Mouse (Mus musculus) limb, embryonic 12.5 days (tissue): Measurements from ENCODE around the gene Shc4. TPM values are rescaled to one million over a fixed set of nuclear protein-coding genes. Genes with fewer than 3 reads are reported as not detected.
A peak's percentile ranks its signal among the peaks of the same experiment; 100 is the strongest.

Experiments used
- ATAC-seq: fragments of 200-750 bp; cut with Nextera tagmentation; 2 replicates; pipeline ENCODE4 v1.8.0; 2017; ENCODE audit warnings: low read depth, moderate TSS enrichment; ENCODE audit not compliant: insufficient number of reproducible peaks, insufficient read depth, low FRiP score, low TSS enrichment
- H3K27ac ChIP-seq: fragments of 300-500 bp; sonication (generic); 2 replicates; pipeline ENCODE4 v1.5.1; 2016; ENCODE audit warnings: mild to moderate bottlenecking, moderate library complexity
- H3K27me3 ChIP-seq: fragments of 300-500 bp; sonication (generic); 2 replicates; pipeline ENCODE4 v1.6.1; 2016; ENCODE audit warnings: mild to moderate bottlenecking, moderate library complexity
- H3K36me3 ChIP-seq: fragments of 300-500 bp; sonication (generic); 2 replicates; pipeline ENCODE4 v1.6.1; 2016; ENCODE audit warnings: mild to moderate bottlenecking, moderate library complexity
- H3K4me1 ChIP-seq: fragments of 300-500 bp; sonication (generic); replicated peaks from 2 replicates; pipeline ENCODE4 v1.6.1; 2016
- H3K4me2 ChIP-seq: fragments of 300-500 bp; sonication (generic); 2 replicates; pipeline ENCODE4 v1.6.1; 2016; ENCODE audit warnings: mild to moderate bottlenecking, moderate library complexity
- H3K4me3 ChIP-seq: fragments of 300-500 bp; sonication (generic); replicated peaks from 2 replicates; pipeline ENCODE4 v1.5.1; 2016; ENCODE audit warnings: mild to moderate bottlenecking
- H3K9ac ChIP-seq: fragments of 300-500 bp; sonication (generic); replicated peaks from 2 replicates; pipeline ENCODE4 v1.6.1; 2016; ENCODE audit warnings: mild to moderate bottlenecking, moderate library complexity
- H3K9me3 ChIP-seq: fragments of 300-500 bp; sonication (generic); 2 replicates; pipeline ENCODE4 v1.6.1; 2016; ENCODE audit warnings: mild to moderate bottlenecking, moderate library complexity
- WGBS: fragments of 180-500 bp; shearing (Covaris S2); methylation state at CpG from one replicate; pipeline ENCODE4 v1.1.7; 2016; 5-methylcytosine and 5-hydroxymethylcytosine counted together
- polyA plus RNA-seq: library from polyadenylated mRNA; unstranded; fragments of >200 nt; fragmentation: Nextera tagmentation; extraction: Ambion mirVana; gene quantifications from 2 replicates; pipeline ENCODE4 v1.2.1, GENCODE M21; 2016

The Shc4 gene
- polyA plus RNA-seq, 1 experiment from 2014 or later: 1.1 TPM

GRCm38 (mm10) chr2:125662517-125662916 is 61.4 kb downstream of the Shc4 start:
- H3K4me1 ChIP-seq: peaks cover 10% of the 10 kb centered on the region
- no peak overlapping the region for H3K4me2 ChIP-seq
- H3K27me3 ChIP-seq: no peaks in the 10 kb centered on the region
- no peak overlapping the region for H3K9ac ChIP-seq
- H3K4me3 ChIP-seq: no peak overlapping the region
- no peak for ATAC-seq
- no peaks in the 10 kb centered on the region for H3K36me3 ChIP-seq
- H3K27ac ChIP-seq: no peak overlapping the region
- no peaks in the 10 kb centered on the region for H3K9me3 ChIP-seq
- 88% methylated on average over 3 of the region's 3 CpGs for WGBS

- peak overlapping the region; percentile 72 for H3K27ac ChIP-seq
- peak overlapping the region; percentile 64 for H3K4me2 ChIP-seq
- ATAC-seq: no peak
- H3K27me3 ChIP-seq: no peaks in the 10 kb centered on the region
- H3K4me3 ChIP-seq: peak overlapping the region; percentile 38
- 27% methylated on average over 4 of the region's 4 CpGs for WGBS
- peaks cover 10% of the 10 kb centered on the region for H3K4me1 ChIP-seq
- no peaks in the 10 kb centered on the region for H3K36me3 ChIP-seq
- H3K9ac ChIP-seq: peak overlapping the region; percentile 48
- no peaks in the 10 kb centered on the region for H3K9me3 ChIP-seq
Measured at GRCm38 (mm10) chr2:125661156-125661555, 62.8 kb downstream of the Shc4 start.

- 18% methylated on average over 20 of the region's 20 CpGs for WGBS
- H3K9ac ChIP-seq: peak overlapping the region; percentile 48
- H3K4me2 ChIP-seq: peak overlapping the region; percentile 64
- H3K4me1 ChIP-seq: peaks cover 10% of the 10 kb centered on the region
- no peaks in the 10 kb centered on the region for H3K27me3 ChIP-seq
- H3K4me3 ChIP-seq: peak overlapping the region; percentile 38
- peak overlapping the region; percentile 72 for H3K27ac ChIP-seq
- no peaks in the 10 kb centered on the region for H3K9me3 ChIP-seq
- ATAC-seq: peak; percentile 74; the same call in 1 of the 2 replicates
- H3K36me3 ChIP-seq: no peaks in the 10 kb centered on the region
Measured at GRCm38 (mm10) chr2:125660537-125661130, 63.3 kb downstream of the Shc4 start.

GRCm38 (mm10) chr2:125659823-125660536 is 64.0 kb downstream of the Shc4 start:
- ATAC-seq: peak; percentile 49; the same call in 1 of the 2 replicates
- Histone ChIP-seq H3K27ac (peak overlapping the region; percentile 72), H3K9me3 (no peaks in the 10 kb centered on the region), H3K9ac (peak overlapping the region; percentile 48; the same call in 1 of the 2 replicates), H3K4me3 (peak overlapping the region; percentile 38), H3K4me2 (peak overlapping the region; percentile 64), H3K4me1 (peaks cover 10% of the 10 kb centered on the region), H3K27me3 (no peaks in the 10 kb centered on the region), H3K36me3 (no peaks in the 10 kb centered on the region)
- WGBS: 17% methylated on average over 10 of the region's 10 CpGs

- Histone ChIP-seq H3K27me3 (no peaks in the 10 kb centered on the region), H3K4me3 (no peak overlapping the region), H3K9me3 (no peaks in the 10 kb centered on the region), H3K9ac (no peak overlapping the region), H3K27ac (no peak overlapping the region), H3K4me2 (no peak overlapping the region), H3K36me3 (no peaks in the 10 kb centered on the region), H3K4me1 (peaks cover 1% of the 10 kb centered on the region)
- ATAC-seq: no peak
- 92% methylated on average over 9 of the region's 9 CpGs for WGBS
Measured at GRCm38 (mm10) chr2:125655391-125655790, 68.6 kb downstream of the Shc4 start.

GRCm38 (mm10) chr2:125653286-125653685 is 70.7 kb downstream of the Shc4 start:
- ATAC-seq: no peak
- Histone ChIP-seq H3K27ac (no peak overlapping the region), H3K9ac (no peak overlapping the region), H3K4me3 (no peak overlapping the region), H3K4me1 (no peaks in the 10 kb centered on the region), H3K9me3 (no peaks in the 10 kb centered on the region), H3K27me3 (no peaks in the 10 kb centered on the region), H3K4me2 (no peak overlapping the region), H3K36me3 (no peaks in the 10 kb centered on the region)
- 86% methylated on average over 2 of the region's 2 CpGs for WGBS

GRCm38 (mm10) chr2:125651563-125651962 is 72.4 kb downstream of the Shc4 start:
- no peak for ATAC-seq
- Histone ChIP-seq H3K4me2 (no peak overlapping the region), H3K4me1 (no peaks in the 10 kb centered on the region), H3K27me3 (no peaks in the 10 kb centered on the region), H3K9ac (no peak overlapping the region), H3K9me3 (no peaks in the 10 kb centered on the region), H3K36me3 (no peaks in the 10 kb centered on the region), H3K4me3 (no peak overlapping the region), H3K27ac (no peak overlapping the region)
- 82% methylated on average over 8 of the region's 8 CpGs for WGBS

- ATAC-seq: peak; percentile 56; the same call in 1 of the 2 replicates
- Histone ChIP-seq H3K27me3 (no peaks in the 10 kb centered on the region), H3K4me2 (no peak overlapping the region), H3K4me3 (no peak overlapping the region), H3K27ac (no peak overlapping the region), H3K9ac (no peak overlapping the region), H3K4me1 (no peaks in the 10 kb centered on the region), H3K9me3 (no peaks in the 10 kb centered on the region), H3K36me3 (no peaks in the 10 kb centered on the region)
- 87% methylated on average over 14 of the region's 14 CpGs for whole genome bisulfite sequencing
Measured at GRCm38 (mm10) chr2:125650742-125651352, 73.1 kb downstream of the Shc4 start.

- no peaks in the 10 kb centered on the region for H3K36me3 ChIP-seq
- 91% methylated on average over 5 of the region's 5 CpGs for WGBS
- H3K4me2 ChIP-seq: no peak overlapping the region
- H3K27ac ChIP-seq: no peak overlapping the region
- H3K9ac ChIP-seq: no peak overlapping the region
- no peaks in the 10 kb centered on the region for H3K27me3 ChIP-seq
- no peaks in the 10 kb centered on the region for H3K9me3 ChIP-seq
- H3K4me1 ChIP-seq: no peaks in the 10 kb centered on the region
- H3K4me3 ChIP-seq: no peak overlapping the region
- ATAC-seq: no peak
Measured at GRCm38 (mm10) chr2:125650038-125650437, 73.9 kb downstream of the Shc4 start.

GRCm38 (mm10) chr2:125644912-125645311 is 79.0 kb downstream of the Shc4 start:
- Histone ChIP-seq H3K4me3 (no peak overlapping the region), H3K36me3 (no peaks in the 10 kb centered on the region), H3K9me3 (no peaks in the 10 kb centered on the region), H3K27me3 (no peaks in the 10 kb centered on the region), H3K4me1 (no peaks in the 10 kb centered on the region), H3K4me2 (no peak overlapping the region), H3K27ac (no peak overlapping the region), H3K9ac (no peak overlapping the region)
- 83% methylated on average over 6 of the region's 6 CpGs for WGBS
- no peak for ATAC-seq

- H3K9me3 ChIP-seq: no peaks in the 10 kb centered on the region
- no peaks in the 10 kb centered on the region for H3K36me3 ChIP-seq
- H3K4me3 ChIP-seq: no peak overlapping the region
- no peak overlapping the region for H3K9ac ChIP-seq
- ATAC-seq: no peak
- no peaks in the 10 kb centered on the region for H3K4me1 ChIP-seq
- H3K4me2 ChIP-seq: no peak overlapping the region
- 85% methylated on average over 7 of the region's 7 CpGs for WGBS
- H3K27me3 ChIP-seq: no peaks in the 10 kb centered on the region
- no peak overlapping the region for H3K27ac ChIP-seq
Measured at GRCm38 (mm10) chr2:125637331-125637730, 86.6 kb downstream of the Shc4 start.
